Comparison of ENCODE assay signal across 21 mouse cellular contexts in the genomic region with DNA sequence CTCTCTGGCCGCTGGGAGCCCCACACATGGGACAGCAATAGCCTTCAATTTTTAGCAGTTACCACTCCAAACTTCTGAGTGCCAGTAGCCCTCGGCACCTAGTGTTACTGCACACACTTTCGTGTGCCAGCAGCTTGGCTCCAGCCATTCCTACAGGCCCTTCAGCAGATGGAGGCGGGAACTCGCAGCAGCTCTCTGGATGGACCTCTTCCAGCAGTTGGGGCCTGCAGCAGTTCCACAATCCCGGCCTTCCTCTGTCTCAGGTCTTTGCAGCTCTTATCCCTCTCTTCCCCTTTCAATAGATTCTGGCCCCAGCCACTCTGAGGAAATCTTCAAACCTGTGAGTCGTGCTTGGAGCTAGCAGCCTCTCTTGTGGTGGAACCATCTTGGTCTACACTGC.
"Had no signal": no experiment of that assay in that cellular context is flagged by ENCODE, and none has a peak within 500 bp of the region (broad histone marks: within the 10 kb centered on the region; RNA-seq: fewer than 3 reads in every experiment).

No protein-coding gene starts in this region.

- H3K27me3 ChIP-seq: lung, embryonic 15.5 days; neural tube, embryonic 13.5 days; neural tube, embryonic 15.5 days had no signal

- H3K4me2 ChIP-seq: lung, embryonic 15.5 days; midbrain, embryonic 11.5 days; neural tube, embryonic 13.5 days; neural tube, embryonic 15.5 days had no signal

- H3K9ac ChIP-seq: lung, embryonic 15.5 days; neural tube, embryonic 13.5 days; neural tube, embryonic 15.5 days had no signal

- DNase-seq: lung, adult 2 months; lung, postnatal 14 days; lung, postnatal 36 days; midbrain, embryonic 14.5 days; retina, postnatal 1 day; right cerebral cortex, adult 18-20 months; right cerebral cortex, postnatal 25 days; right cerebral cortex, postnatal 4 days; spleen, adult 18-20 months; thymus, adult 18-20 months; thymus, postnatal 14 days; thymus, postnatal 36 days had no signal

- ATAC-seq: lung, postnatal 0 days; midbrain, embryonic 16.5 days had no signal

- H3K9me3 ChIP-seq: lung, embryonic 15.5 days; megakaryocyte, embryonic 14.5 days; neural tube, embryonic 13.5 days; neural tube, embryonic 15.5 days had no signal

- H3K27ac ChIP-seq: lung, embryonic 15.5 days; macrophage; neural tube, embryonic 13.5 days; neural tube, embryonic 15.5 days had no signal

- H3K4me3 ChIP-seq: lung, embryonic 15.5 days; megakaryocyte, embryonic 14.5 days; myocyte; neural tube, embryonic 13.5 days; neural tube, embryonic 15.5 days had no signal

- H3K4me1 ChIP-seq: lung, embryonic 15.5 days; neural tube, embryonic 15.5 days had no signal
